Mouse (Mus musculus): ENCODE measurements around the gene Fbxw7. TPM values are rescaled to one million over a fixed set of nuclear protein-coding genes. Genes with fewer than 3 reads are reported as not detected.

Fbxw7 gene
- 8.0 and 8.1 TPM in 2 replicates for polyA plus RNA-seq (2016; fragmentation: Nextera tagmentation; extraction: Ambion mirVana)

GRCm38 (mm10) chr3:84814762-84815381 is at the start of gene Fbxw7:
Fbxw7 (plus strand) TSS chr3:84815268.
- H3K36me3 ChIP-seq = peaks cover 7% of the 10 kb centered on the region; the same call in 1 of the 2 replicates
- peak within 1 kb of the TSS; percentile 98 for H3K4me3 ChIP-seq
- no peaks in the 10 kb centered on the region for H3K27me3 ChIP-seq (ENCODE audit: low read depth, poor library complexity, severe bottlenecking)
- DNase-seq (ENCODE audit: low spot score) = peak; percentile 65
- H3K4me1 ChIP-seq = peaks cover 25% of the 10 kb centered on the region
- peak within 1 kb of the TSS; percentile 91 for H3K27ac ChIP-seq
- WGBS = under 1% methylated on average over 72 of the region's 76 CpGs
- no peaks in the 10 kb centered on the region for H3K9me3 ChIP-seq (replicated peaks)

- H3K27me3 ChIP-seq (ENCODE audit: low read depth, poor library complexity, severe bottlenecking) = no peaks in the 10 kb centered on the region
- H3K36me3 ChIP-seq = no peaks in the 10 kb centered on the region
- no peak for DNase-seq (ENCODE audit: low spot score)
- H3K27ac ChIP-seq = no peak overlapping the region
- H3K4me3 ChIP-seq = no peak overlapping the region
- peaks cover 6% of the 10 kb centered on the region for H3K4me1 ChIP-seq
- H3K9me3 ChIP-seq (replicated peaks) = no peaks in the 10 kb centered on the region
- WGBS = 93% methylated on average over 4 of the region's 4 CpGs
These were observed 46.1 kb upstream of the Fbxw7 start for GRCm38 (mm10) chr3:84768940-84769339.

DNA sequence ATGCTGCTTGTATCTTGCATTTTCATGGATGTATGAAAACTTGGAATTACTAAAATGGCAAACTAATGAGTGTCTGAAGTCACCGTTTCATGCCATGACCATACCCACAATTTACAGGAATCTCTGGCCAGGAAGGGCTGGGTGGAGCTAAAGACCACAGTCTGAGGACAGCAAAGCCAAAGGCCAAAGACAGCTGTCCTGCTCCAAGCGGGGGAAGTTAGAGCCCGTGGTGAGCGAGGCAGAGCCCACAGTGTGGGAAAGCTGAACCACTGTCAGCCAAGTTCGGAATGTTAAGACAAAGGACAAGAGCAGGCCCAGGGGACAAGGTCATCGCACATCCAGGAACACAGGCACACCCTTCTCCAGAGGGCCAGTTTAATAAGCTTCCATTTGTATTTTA is 45.7 kb upstream of the Fbxw7 start:
- H3K4me3 ChIP-seq = no peak overlapping the region
- no peak overlapping the region for H3K27ac ChIP-seq
- DNase-seq (ENCODE audit: low spot score) = no peak
- H3K27me3 ChIP-seq (ENCODE audit: low read depth, poor library complexity, severe bottlenecking) = no peaks in the 10 kb centered on the region
- peaks cover 11% of the 10 kb centered on the region for H3K4me1 ChIP-seq
- no peaks in the 10 kb centered on the region for H3K36me3 ChIP-seq
- WGBS = 93% methylated on average over 6 of the region's 6 CpGs
- H3K9me3 ChIP-seq (replicated peaks) = no peaks in the 10 kb centered on the region

- no peak overlapping the region for H3K4me3 ChIP-seq
- H3K27ac ChIP-seq = no peak overlapping the region
- no peak for DNase-seq (ENCODE audit: low spot score)
- H3K36me3 ChIP-seq = no peaks in the 10 kb centered on the region
- 91% methylated on average over 6 of the region's 6 CpGs for WGBS
- H3K4me1 ChIP-seq = peaks cover 22% of the 10 kb centered on the region
- no peaks in the 10 kb centered on the region for H3K9me3 ChIP-seq (replicated peaks)
- H3K27me3 ChIP-seq (ENCODE audit: low read depth, poor library complexity, severe bottlenecking) = no peaks in the 10 kb centered on the region
These were observed 44.5 kb upstream of the Fbxw7 start for GRCm38 (mm10) chr3:84770518-84770917.

DNA sequence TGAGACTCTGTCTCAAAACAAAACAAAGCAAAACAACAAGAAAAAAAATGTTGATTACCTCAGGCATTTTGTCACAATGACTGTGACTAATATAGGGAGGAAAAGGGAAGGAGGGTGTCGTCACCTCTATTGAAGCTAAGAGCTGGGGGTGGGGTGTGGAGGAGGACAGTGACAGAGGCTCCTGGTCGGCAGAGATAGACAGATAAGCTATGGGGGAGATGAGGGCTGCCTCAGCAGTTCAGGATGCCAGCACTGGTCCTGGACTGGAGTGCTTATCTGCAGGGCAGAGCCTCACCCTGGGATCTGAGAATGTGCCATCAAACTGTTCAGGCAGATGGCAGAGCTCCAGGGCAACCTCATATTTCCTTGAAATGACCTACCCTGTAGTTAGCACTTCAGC is 43.1 kb upstream of the Fbxw7 start:
- Histone ChIP-seq H3K9me3 (replicated peaks) (no peaks in the 10 kb centered on the region), H3K27ac (no peak overlapping the region), H3K4me3 (no peak overlapping the region), H3K4me1 (peaks cover 32% of the 10 kb centered on the region), H3K27me3 (ENCODE audit: low read depth, poor library complexity, severe bottlenecking) (no peaks in the 10 kb centered on the region), H3K36me3 (no peaks in the 10 kb centered on the region)
- WGBS = 73% methylated on average over 2 of the region's 2 CpGs
- DNase-seq (ENCODE audit: low spot score) = no peak

DNA sequence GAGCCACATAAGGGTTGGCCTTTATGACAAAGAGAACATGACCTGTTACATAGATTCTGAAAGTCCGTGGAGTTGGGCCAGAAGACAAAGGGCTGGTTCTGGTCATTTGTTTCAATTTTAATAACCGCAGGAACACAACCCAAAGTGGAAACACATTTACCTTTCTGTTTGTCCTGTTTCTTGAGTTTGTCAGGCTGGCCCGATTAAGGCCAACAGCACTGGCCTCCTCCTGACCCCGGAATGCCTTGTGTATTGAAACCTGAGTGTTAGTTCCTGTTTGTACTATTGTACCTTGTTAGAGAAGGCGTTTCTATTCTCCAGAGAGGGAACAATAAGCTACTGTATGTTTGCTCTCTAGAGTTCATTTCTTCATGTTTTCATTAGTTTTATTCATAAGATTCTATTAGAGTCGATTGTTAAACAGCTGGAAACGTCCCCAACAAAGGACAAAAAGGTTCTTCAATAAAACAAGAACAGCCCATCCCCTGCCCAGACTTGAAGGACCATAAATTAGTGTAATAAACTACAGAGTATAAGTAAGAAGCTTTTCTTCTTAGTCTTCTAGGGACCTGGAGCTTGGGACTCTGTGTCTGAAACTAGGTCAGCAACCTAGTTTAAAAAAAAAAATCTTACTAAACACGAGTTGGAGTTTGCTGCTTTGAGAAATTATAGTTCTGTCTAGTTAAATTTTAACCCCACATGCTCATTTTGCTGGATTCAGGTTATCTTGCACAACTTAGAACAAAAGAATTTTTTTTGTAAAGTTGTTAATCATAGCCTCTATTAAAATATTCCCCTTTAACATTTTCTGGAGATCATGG is 40.6 kb upstream of the Fbxw7 start:
- WGBS = 40% methylated on average over 8 of the region's 8 CpGs
- no peaks in the 10 kb centered on the region for H3K36me3 ChIP-seq
- H3K27ac ChIP-seq = peak overlapping the region; percentile 75
- H3K27me3 ChIP-seq (ENCODE audit: low read depth, poor library complexity, severe bottlenecking) = no peaks in the 10 kb centered on the region
- DNase-seq (ENCODE audit: low spot score) = peak; percentile 41
- no peak overlapping the region for H3K4me3 ChIP-seq
- peaks cover 32% of the 10 kb centered on the region for H3K4me1 ChIP-seq
- H3K9me3 ChIP-seq (replicated peaks) = no peaks in the 10 kb centered on the region

GRCm38 (mm10) chr3:84775067-84775423 is 40.0 kb upstream of the Fbxw7 start:
- no peak for DNase-seq (ENCODE audit: low spot score)
- Histone ChIP-seq H3K36me3 (no peaks in the 10 kb centered on the region), H3K27ac (peak overlapping the region; percentile 75), H3K9me3 (replicated peaks) (no peaks in the 10 kb centered on the region), H3K4me1 (peaks cover 32% of the 10 kb centered on the region), H3K27me3 (ENCODE audit: low read depth, poor library complexity, severe bottlenecking) (no peaks in the 10 kb centered on the region), H3K4me3 (no peak overlapping the region)
- 83% methylated on average over 6 of the region's 6 CpGs for WGBS

DNA sequence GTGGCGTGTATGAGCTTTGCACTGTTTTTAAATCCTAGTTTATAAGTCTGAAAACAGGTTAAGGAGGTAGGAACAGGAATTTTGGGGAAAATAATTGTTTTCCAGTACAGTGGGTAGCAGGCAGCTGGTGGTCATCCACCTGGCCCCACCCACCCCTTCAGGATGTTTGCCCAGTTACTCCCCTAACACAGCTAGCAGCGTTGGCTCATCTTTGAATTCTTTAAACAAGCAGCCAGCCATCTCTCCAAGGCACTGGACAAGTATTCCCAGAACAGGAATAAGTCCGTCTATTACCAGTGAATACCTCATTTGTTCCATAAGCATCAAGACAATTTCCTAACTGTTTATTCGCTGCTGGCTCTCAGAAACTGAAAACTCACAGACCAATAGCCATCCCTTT is 39.5 kb upstream of the Fbxw7 start:
- Histone ChIP-seq H3K4me3 (no peak overlapping the region), H3K36me3 (no peaks in the 10 kb centered on the region), H3K9me3 (replicated peaks) (no peaks in the 10 kb centered on the region), H3K27ac (peak overlapping the region; percentile 75), H3K4me1 (peaks cover 32% of the 10 kb centered on the region), H3K27me3 (ENCODE audit: low read depth, poor library complexity, severe bottlenecking) (no peaks in the 10 kb centered on the region)
- no peak for DNase-seq (ENCODE audit: low spot score)
- WGBS = 78% methylated on average over 4 of the region's 4 CpGs

- no peaks in the 10 kb centered on the region for H3K36me3 ChIP-seq
- peak overlapping the region; percentile 75 for H3K27ac ChIP-seq
- WGBS = 82% methylated on average over 1 of the region's 1 CpGs
These were observed 39.0 kb upstream of the Fbxw7 start for GRCm38 (mm10) chr3:84776084-84776483.

DNA sequence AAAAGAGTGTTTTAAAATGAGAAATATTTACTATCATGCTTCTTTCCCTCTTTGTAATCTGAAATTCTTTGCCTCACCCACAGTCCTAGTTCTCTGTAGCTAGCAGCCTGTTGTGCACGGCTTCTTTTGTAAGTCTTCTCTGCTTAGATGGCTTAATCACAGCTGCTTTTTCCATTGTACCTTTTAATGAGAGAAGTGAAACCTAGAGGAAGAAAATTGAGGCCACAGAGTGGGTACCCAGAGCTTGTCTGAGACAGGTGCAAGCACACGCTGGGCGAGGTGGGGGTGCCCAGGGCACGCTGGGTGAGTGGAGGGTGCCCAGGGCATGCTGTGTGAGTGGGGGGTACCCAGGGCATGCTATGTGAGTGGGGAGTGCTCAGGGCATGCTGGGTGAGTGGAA is 27.2 kb upstream of the Fbxw7 start:
- no peak overlapping the region for H3K4me3 ChIP-seq
- H3K27ac ChIP-seq = no peak overlapping the region
- H3K27me3 ChIP-seq (ENCODE audit: low read depth, poor library complexity, severe bottlenecking) = no peaks in the 10 kb centered on the region
- DNase-seq (ENCODE audit: low spot score) = no peak
- no peaks in the 10 kb centered on the region for H3K36me3 ChIP-seq
- H3K4me1 ChIP-seq = no peaks in the 10 kb centered on the region
- H3K9me3 ChIP-seq (replicated peaks) = no peaks in the 10 kb centered on the region; the same call in 1 of the 2 replicates
- WGBS = 96% methylated on average over 4 of the region's 4 CpGs

More at GRCm38 (mm10) chr3:84776084-84776483, 39.0 kb upstream of the Fbxw7 start:
- no peaks in the 10 kb centered on the region for H3K27me3 ChIP-seq (ENCODE audit: low read depth, poor library complexity, severe bottlenecking)
- no peak for DNase-seq (ENCODE audit: low spot score)
- H3K4me3 ChIP-seq = no peak overlapping the region
- peaks cover 32% of the 10 kb centered on the region for H3K4me1 ChIP-seq
- H3K9me3 ChIP-seq (replicated peaks) = no peaks in the 10 kb centered on the region

GRCm38 (mm10) chr3:84804036-84804435 is 11.0 kb upstream of the Fbxw7 start:
- 69% methylated on average over 9 of the region's 9 CpGs for WGBS
- Histone ChIP-seq H3K36me3 (no peaks in the 10 kb centered on the region), H3K9me3 (replicated peaks) (no peaks in the 10 kb centered on the region)

DNA sequence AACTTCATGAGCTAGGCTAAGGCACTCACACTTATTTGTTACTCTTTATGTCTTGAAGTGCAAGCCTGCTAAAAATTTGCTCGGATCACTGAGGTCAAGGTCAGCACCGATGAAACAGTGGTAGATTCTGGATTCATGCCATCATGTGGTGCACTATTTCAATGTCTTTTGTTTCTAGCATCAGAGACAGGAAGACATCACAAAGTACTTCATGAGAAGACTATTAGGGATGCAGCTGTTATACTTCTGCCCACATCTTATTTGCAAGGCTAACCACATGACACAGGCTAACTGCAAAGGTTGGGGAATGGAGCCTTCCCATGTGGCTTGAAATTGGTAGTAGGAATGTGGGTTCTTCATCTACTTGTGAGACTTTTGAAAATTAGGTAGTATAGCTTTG is 8.9 kb upstream of the Fbxw7 start:
- H3K4me3 ChIP-seq = no peak overlapping the region
- H3K27me3 ChIP-seq (ENCODE audit: low read depth, poor library complexity, severe bottlenecking) = no peaks in the 10 kb centered on the region
- 93% methylated on average over 2 of the region's 2 CpGs for WGBS
- H3K27ac ChIP-seq = no peak overlapping the region
- no peaks in the 10 kb centered on the region for H3K4me1 ChIP-seq
- no peaks in the 10 kb centered on the region for H3K36me3 ChIP-seq
- no peak for DNase-seq (ENCODE audit: low spot score)
- H3K9me3 ChIP-seq (replicated peaks) = no peaks in the 10 kb centered on the region

More at GRCm38 (mm10) chr3:84804036-84804435, 11.0 kb upstream of the Fbxw7 start:
- Histone ChIP-seq H3K4me3 (no peak overlapping the region), H3K27ac (no peak overlapping the region), H3K27me3 (ENCODE audit: low read depth, poor library complexity, severe bottlenecking) (no peaks in the 10 kb centered on the region), H3K4me1 (no peaks in the 10 kb centered on the region)
- DNase-seq (ENCODE audit: low spot score) = no peak

- Histone ChIP-seq H3K36me3 (no peaks in the 10 kb centered on the region), H3K4me1 (peaks cover 5% of the 10 kb centered on the region), H3K27me3 (ENCODE audit: low read depth, poor library complexity, severe bottlenecking) (no peaks in the 10 kb centered on the region), H3K27ac (no peak overlapping the region), H3K4me3 (no peak overlapping the region), H3K9me3 (replicated peaks) (no peaks in the 10 kb centered on the region)
- DNase-seq (ENCODE audit: low spot score) = no peak
- 72% methylated on average over 3 of the region's 3 CpGs for WGBS
These were observed 7.2 kb upstream of the Fbxw7 start for GRCm38 (mm10) chr3:84807826-84808225.

All from limb, embryonic 10.5 days (tissue).